Mouse (Mus musculus) midbrain, embryonic 14.5 days (tissue): ENCODE measurements at regions not wholly inside any gene's neighbourhood (a gene's known extent, or its start where the extent isn't known, plus 50 kb on each side); places are given as distances from the start of the nearest gene placed in this dataset.

ENCODE experiments used
- ATAC-seq: fragments of 200-750 bp; cut with Nextera tagmentation; 2 replicates; pipeline ENCODE4 v1.8.0; 2017; ENCODE audit warnings: moderate number of reproducible peaks, moderate library complexity; ENCODE audit not compliant: low FRiP score, low TSS enrichment
- DNase-seq: peaks from one replicate; pipeline ENCODE4 v3.0.0-alpha.2; 2015
- H3K27ac ChIP-seq: fragments of 300-500 bp; sonication (generic); replicated peaks from 2 replicates; pipeline ENCODE4 v1.5.1; 2014; ENCODE audit warnings: mild to moderate bottlenecking, low read depth, low read length, moderate library complexity
- H3K27me3 ChIP-seq: fragments of 300-500 bp; sonication (generic); 2 replicates; pipeline ENCODE4 v1.6.1; 2014; ENCODE audit warnings: low read length, control low read depth, mixed read lengths; ENCODE audit not compliant: control insufficient read depth, insufficient read depth
- H3K36me3 ChIP-seq: fragments of 300-500 bp; sonication (generic); 2 replicates; pipeline ENCODE4 v1.6.1; 2014; ENCODE audit warnings: low read length, control low read depth; ENCODE audit not compliant: control insufficient read depth, insufficient read depth
- H3K4me1 ChIP-seq: fragments of 300-500 bp; sonication (generic); 2 replicates; pipeline ENCODE4 v1.6.1; 2014; ENCODE audit warnings: mild to moderate bottlenecking, antibody characterized with exemption, low read length, control low read depth; ENCODE audit not compliant: control insufficient read depth, insufficient read depth
- H3K4me2 ChIP-seq: fragments of 300-500 bp; sonication (generic); 2 replicates; pipeline ENCODE4 v1.6.1; 2014; ENCODE audit warnings: mild to moderate bottlenecking, low read length, moderate library complexity
- H3K4me3 ChIP-seq: fragments of 300-500 bp; sonication (generic); replicated peaks from 2 replicates; pipeline ENCODE4 v1.5.1; 2014; ENCODE audit warnings: low read depth, low read length
- H3K9ac ChIP-seq: fragments of 300-500 bp; sonication (generic); replicated peaks from 2 replicates; pipeline ENCODE4 v1.6.1; 2014; ENCODE audit warnings: mild to moderate bottlenecking, low read length, moderate library complexity
- H3K9me3 ChIP-seq: fragments of 300-500 bp; sonication (generic); 2 replicates; pipeline ENCODE4 v1.6.1; 2016; ENCODE audit warnings: low read length, control low read depth, mixed read lengths; ENCODE audit not compliant: control insufficient read depth
- WGBS: fragments of 180-500 bp; shearing (Covaris S2); extraction: QIAGEN DNeasy Blood & Tissue Kit; methylation state at CpG from one replicate; pipeline ENCODE4 v1.1.7; 2014; 5-methylcytosine and 5-hydroxymethylcytosine counted together

DNA sequence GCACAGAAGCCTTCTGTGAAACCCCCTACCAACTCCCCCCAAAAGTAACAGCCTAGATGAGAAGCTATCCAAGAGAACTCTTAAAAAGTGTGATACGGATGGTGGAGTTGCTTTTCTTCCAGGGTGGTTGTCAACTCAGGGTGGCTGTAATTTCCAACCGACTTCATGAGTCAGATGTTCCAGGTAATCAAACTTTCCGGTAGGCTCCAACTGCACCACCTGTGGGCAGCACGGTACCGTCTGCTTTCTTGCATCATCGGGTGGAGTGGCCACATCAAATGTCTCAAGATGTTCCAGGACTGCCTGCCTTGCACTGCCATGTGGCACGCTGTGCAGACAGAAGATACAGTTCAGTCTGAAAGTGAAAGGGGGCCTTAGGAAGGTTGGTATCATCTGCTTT lies 455.5 kb upstream of the Zic4 start:
- no peak for DNase-seq
- no peak for ATAC-seq
- H3K4me1 ChIP-seq, result no peaks in the 10 kb centered on the region
- no peak overlapping the region for H3K4me2 ChIP-seq
- H3K9me3 ChIP-seq, result no peaks in the 10 kb centered on the region
- no peak overlapping the region for H3K27ac ChIP-seq
- no peak overlapping the region for H3K4me3 ChIP-seq
- WGBS, result 97% methylated on average over 7 of the region's 7 CpGs
- peaks cover 5% of the 10 kb centered on the region; the same call in 1 of the 2 replicates for H3K27me3 ChIP-seq
- H3K9ac ChIP-seq, result no peak overlapping the region
- no peaks in the 10 kb centered on the region for H3K36me3 ChIP-seq

DNA sequence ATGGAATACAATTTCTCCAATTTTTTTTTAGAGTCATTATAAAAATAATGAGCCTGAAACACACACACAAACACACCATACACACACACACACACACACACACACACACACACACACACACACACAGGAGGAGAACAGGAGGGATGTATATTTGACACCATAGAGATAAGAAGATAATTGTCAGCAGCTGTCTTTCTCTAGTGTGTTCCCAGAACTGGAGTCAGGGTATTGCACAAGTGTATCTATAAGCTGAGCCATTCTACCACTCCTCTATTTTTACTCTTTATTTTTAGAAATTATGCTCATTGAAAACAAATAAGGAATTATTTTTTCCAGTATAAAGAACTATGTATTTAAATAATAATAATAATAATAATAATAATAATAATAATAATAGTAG lies 407.6 kb upstream of the Zic4 start:
- no peak overlapping the region for H3K4me3 ChIP-seq
- DNase-seq, result no peak
- H3K4me1 ChIP-seq, result no peaks in the 10 kb centered on the region
- no peak for ATAC-seq
- no peak overlapping the region for H3K27ac ChIP-seq
- no peak overlapping the region for H3K9ac ChIP-seq
- H3K27me3 ChIP-seq, result no peaks in the 10 kb centered on the region
- no peak overlapping the region for H3K4me2 ChIP-seq
- H3K9me3 ChIP-seq, result no peaks in the 10 kb centered on the region
- H3K36me3 ChIP-seq, result no peaks in the 10 kb centered on the region

DNA sequence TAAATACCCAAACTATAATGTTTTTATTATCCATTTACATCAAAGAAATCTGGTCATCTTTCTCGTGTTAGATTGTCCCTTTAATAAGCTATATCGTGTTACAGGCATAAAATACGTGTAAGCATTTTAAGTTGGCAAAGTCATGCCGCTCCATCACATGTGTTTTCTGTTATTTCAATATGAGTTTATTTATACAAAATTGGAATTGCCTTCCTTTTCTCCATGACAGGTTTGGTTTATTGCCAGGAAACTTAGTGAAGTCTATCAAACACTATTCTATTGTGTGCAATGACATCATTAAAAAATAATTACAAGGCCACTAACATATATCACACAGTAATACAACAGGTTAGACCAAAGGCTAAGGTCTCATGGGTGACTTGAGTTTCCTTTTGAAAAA lies 400.8 kb upstream of the Zic4 start:
- no peak for ATAC-seq
- no peaks in the 10 kb centered on the region for H3K36me3 ChIP-seq
- WGBS, result 92% methylated on average over 4 of the region's 4 CpGs

GRCm38 (mm10) chr9:90964043-90964442 lies 398.2 kb upstream of the Zic4 start:
- WGBS, result 21% methylated on average over 3 of the region's 3 CpGs
- ATAC-seq, result no peak

More for the DNA sequence above, 400.8 kb upstream of the Zic4 start:
- no peak overlapping the region for H3K4me2 ChIP-seq
- H3K9me3 ChIP-seq, result no peaks in the 10 kb centered on the region
- DNase-seq, result no peak
- no peaks in the 10 kb centered on the region for H3K27me3 ChIP-seq
- no peak overlapping the region for H3K27ac ChIP-seq
- H3K4me3 ChIP-seq, result no peak overlapping the region
- H3K9ac ChIP-seq, result no peak overlapping the region
- no peaks in the 10 kb centered on the region for H3K4me1 ChIP-seq

DNA sequence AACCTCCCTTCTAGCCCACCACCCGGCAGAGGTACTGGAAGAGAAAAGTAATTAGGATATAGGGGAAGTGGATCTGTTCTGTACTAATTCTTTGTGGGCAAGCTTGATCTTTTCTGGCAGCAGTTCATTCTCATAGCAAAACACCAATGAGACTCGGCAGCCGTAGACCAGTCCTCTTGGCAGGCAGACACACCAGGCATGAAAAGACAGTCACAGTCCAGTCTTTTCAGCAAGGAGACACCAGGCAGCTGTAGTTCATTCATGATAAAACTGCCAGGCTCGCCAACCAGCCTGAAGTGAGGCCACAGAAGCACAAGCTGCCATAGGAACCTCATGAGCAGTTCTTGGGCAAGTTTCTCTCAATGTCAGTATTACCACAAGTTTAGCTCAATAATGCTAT lies 383.5 kb upstream of the Zic4 start:
- Histone ChIP-seq H3K4me3 (no peak overlapping the region), H3K9ac (no peak overlapping the region), H3K27me3 (no peaks in the 10 kb centered on the region), H3K4me2 (no peak overlapping the region), H3K27ac (no peak overlapping the region), H3K9me3 (no peaks in the 10 kb centered on the region), H3K4me1 (no peaks in the 10 kb centered on the region), H3K36me3 (no peaks in the 10 kb centered on the region)
- no peak for ATAC-seq
- 72% methylated on average over 4 of the region's 4 CpGs for WGBS
- no peak for DNase-seq

More at GRCm38 (mm10) chr9:90964043-90964442, 398.2 kb upstream of the Zic4 start:
- Histone ChIP-seq H3K36me3 (no peaks in the 10 kb centered on the region), H3K27ac (no peak overlapping the region), H3K9ac (no peak overlapping the region), H3K4me3 (no peak overlapping the region), H3K27me3 (no peaks in the 10 kb centered on the region), H3K9me3 (no peaks in the 10 kb centered on the region), H3K4me2 (no peak overlapping the region), H3K4me1 (no peaks in the 10 kb centered on the region)
- DNase-seq, result no peak

DNA sequence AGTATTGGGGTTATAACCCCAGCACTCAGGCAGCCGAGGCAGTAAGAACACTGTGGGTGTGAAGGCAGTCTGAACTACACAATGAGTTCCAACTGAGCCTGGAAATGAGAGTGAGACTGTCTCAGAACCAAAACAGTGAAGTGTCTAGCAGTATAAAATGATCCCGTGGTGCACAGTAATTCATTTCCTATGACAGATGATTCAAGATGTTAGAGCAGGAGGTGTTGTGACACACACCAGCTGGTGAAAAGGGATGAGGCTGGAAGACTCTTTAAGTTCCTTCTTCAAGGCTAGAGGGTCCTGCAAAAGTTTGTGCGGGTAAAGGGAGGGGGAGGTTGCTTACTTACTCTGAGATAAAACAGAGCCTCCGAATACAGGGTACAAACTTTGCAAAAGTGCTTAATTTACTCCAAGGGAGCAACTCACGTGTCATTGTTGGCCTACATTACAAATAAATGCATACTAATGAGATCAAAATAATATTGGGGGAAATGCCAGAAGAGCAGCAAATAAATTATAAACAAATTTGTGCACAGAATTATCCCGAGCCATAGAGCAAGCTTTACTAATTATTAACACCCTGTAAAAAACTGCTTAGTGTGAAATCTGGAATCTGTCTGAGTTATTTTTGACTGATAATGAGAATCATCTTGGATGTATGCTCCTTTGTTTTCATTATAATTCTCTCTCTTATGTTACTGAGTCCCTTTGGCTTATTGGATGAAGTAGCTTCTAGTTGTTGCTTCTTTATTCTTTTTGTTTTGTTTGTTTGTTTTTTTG lies 382.0 kb upstream of the Zic4 start:
- ATAC-seq (no peak), DNase-seq (no peak)
- H3K27ac ChIP-seq, result no peak overlapping the region
- no peaks in the 10 kb centered on the region for H3K4me1 ChIP-seq
- H3K4me2 ChIP-seq, result no peak overlapping the region
- H3K36me3 ChIP-seq, result no peaks in the 10 kb centered on the region
- no peaks in the 10 kb centered on the region for H3K9me3 ChIP-seq
- 78% methylated on average over 6 of the region's 6 CpGs for WGBS
- no peak overlapping the region for H3K4me3 ChIP-seq
- H3K27me3 ChIP-seq, result no peaks in the 10 kb centered on the region
- no peak overlapping the region for H3K9ac ChIP-seq

- Histone ChIP-seq H3K36me3 (no peaks in the 10 kb centered on the region), H3K9me3 (no peaks in the 10 kb centered on the region), H3K27me3 (no peaks in the 10 kb centered on the region), H3K4me1 (no peaks in the 10 kb centered on the region), H3K4me2 (no peak overlapping the region), H3K27ac (no peak overlapping the region), H3K9ac (no peak overlapping the region), H3K4me3 (no peak overlapping the region)
- ATAC-seq (no peak), DNase-seq (no peak)
- 82% methylated on average over 1 of the region's 1 CpGs for WGBS
Observed at GRCm38 (mm10) chr9:90999178-90999577, 363.0 kb upstream of the Zic4 start.

DNA sequence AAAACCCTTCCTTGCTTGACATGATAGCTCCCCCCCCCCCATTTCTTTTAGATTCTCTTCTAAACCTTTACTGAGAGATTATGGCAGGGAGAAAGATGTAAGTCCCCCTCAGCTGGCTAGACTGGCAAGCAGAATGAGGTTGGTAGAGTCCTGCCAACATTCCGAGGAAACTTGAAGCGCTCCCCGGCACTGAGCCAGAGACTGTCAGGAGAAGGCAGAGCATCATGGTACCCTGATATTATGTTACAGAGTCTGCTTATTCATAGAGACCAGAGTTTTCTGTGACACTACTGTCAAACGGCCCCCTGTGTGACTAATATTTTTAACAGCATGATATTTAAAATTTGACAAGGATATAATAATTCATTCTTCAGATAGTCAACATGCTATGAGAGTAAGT lies 358.0 kb upstream of the Zic4 start:
- Histone ChIP-seq H3K4me2 (no peak overlapping the region), H3K9me3 (no peaks in the 10 kb centered on the region), H3K27me3 (no peaks in the 10 kb centered on the region), H3K4me1 (no peaks in the 10 kb centered on the region), H3K27ac (no peak overlapping the region), H3K4me3 (no peak overlapping the region), H3K36me3 (no peaks in the 10 kb centered on the region), H3K9ac (no peak overlapping the region)
- 77% methylated on average over 4 of the region's 4 CpGs for WGBS
- no peak for ATAC-seq
- no peak for DNase-seq

GRCm38 (mm10) chr9:91040546-91040945 lies 321.7 kb upstream of the Zic4 start:
- Histone ChIP-seq H3K27me3 (no peaks in the 10 kb centered on the region), H3K4me3 (no peak overlapping the region), H3K36me3 (no peaks in the 10 kb centered on the region), H3K4me1 (no peaks in the 10 kb centered on the region), H3K9me3 (no peaks in the 10 kb centered on the region), H3K4me2 (no peak overlapping the region), H3K27ac (no peak overlapping the region), H3K9ac (no peak overlapping the region)
- no peak for ATAC-seq
- DNase-seq, result no peak
- WGBS, result 24% methylated on average over 2 of the region's 2 CpGs
